Mouse (Mus musculus) CD4-positive, CD25-positive, alpha-beta regulatory T cell, adult 2 months (primary cell): ENCODE measurements around the gene Tada2a.

Experiments
- DNase-seq: peaks from one replicate; pipeline ENCODE4 v3.0.0-alpha.2; 2012; ENCODE audit warnings: low read depth, low spot score

Tada2a gene

GRCm38 (mm10) chr11:84128943-84129798 is at the start of gene Tada2a, which contains the start of gene Acaca:
Gene Tada2a, minus strand, starts transcription at chr11:84129600.
Gene Acaca, plus strand, starts transcription at chr11:84129672.
- DNase-seq = peak; percentile 90

GRCm38 (mm10) chr11:84178571-84178970 is 49.2 kb upstream of the Tada2a start:
- no peak for DNase-seq

GRCm38 (mm10) chr11:84172539-84173435 is 43.4 kb upstream of the Tada2a start:
- no peak for DNase-seq

GRCm38 (mm10) chr11:84168701-84169288 is 39.4 kb upstream of the Tada2a start:
- peak; percentile 39 for DNase-seq

- no peak for DNase-seq
These were observed 37.7 kb upstream of the Tada2a start, which contains the start of gene Gm11437 for GRCm38 (mm10) chr11:84167046-84167526. Gene Gm11437, minus strand, starts transcription at chr11:84167476.

- no peak for DNase-seq
These were observed 35.2 kb upstream of the Tada2a start for GRCm38 (mm10) chr11:84164561-84164960.

GRCm38 (mm10) chr11:84164123-84164522 is 34.7 kb upstream of the Tada2a start:
- DNase-seq = no peak

- no peak for DNase-seq
These were observed 27.3 kb upstream of the Tada2a start for GRCm38 (mm10) chr11:84156535-84157262.

- DNase-seq = peak; percentile 24
These were observed 21.5 kb upstream of the Tada2a start for GRCm38 (mm10) chr11:84150884-84151283.

GRCm38 (mm10) chr11:84146081-84146480 is 16.7 kb upstream of the Tada2a start:
- no peak for DNase-seq

GRCm38 (mm10) chr11:84145201-84145798 is 15.9 kb upstream of the Tada2a start:
- no peak for DNase-seq

GRCm38 (mm10) chr11:84141752-84142151 is 12.4 kb upstream of the Tada2a start:
- peak; percentile 71 for DNase-seq

GRCm38 (mm10) chr11:84136453-84136852 is 7.1 kb upstream of the Tada2a start:
- no peak for DNase-seq

GRCm38 (mm10) chr11:84134331-84134860 is 5.0 kb upstream of the Tada2a start:
- DNase-seq = peak; percentile 26

GRCm38 (mm10) chr11:84129799-84130185 is 392 bp upstream of the Tada2a start:
- DNase-seq = no peak

- peak; percentile 23 for DNase-seq
These were observed 1.4 kb downstream of the Tada2a start for GRCm38 (mm10) chr11:84127977-84128376.

GRCm38 (mm10) chr11:84121051-84121956 is 8.1 kb downstream of the Tada2a start:
- no peak for DNase-seq

GRCm38 (mm10) chr11:84117431-84117830 is 12.0 kb downstream of the Tada2a start:
- DNase-seq = no peak

- no peak for DNase-seq
These were observed 13.2 kb downstream of the Tada2a start for GRCm38 (mm10) chr11:84116221-84116620.
